Mouse (Mus musculus): ENCODE measurements around the gene Asb4. TPM values are rescaled to one million over a fixed set of nuclear protein-coding genes. Genes with fewer than 3 reads are reported as not detected.

Asb4 gene
- polyA plus RNA-seq, 1 experiment = 19.1 TPM

GRCm38 (mm10) chr6:5396797-5397196 lies 13.6 kb downstream of the Asb4 start:
- no peak for DNase-seq (ENCODE audit: low read depth)
- no peak for TF ChIP-seq POLR2A (IDR thresholded peaks at IDR 0.05; ENCODE audit: borderline replicate concordance, extremely low read depth, insufficient read depth, insufficient read length, poor library complexity, severe bottlenecking)
- peak; percentile 30; the same call in 1 of the 2 replicates for TF ChIP-seq CTCF (IDR thresholded peaks at IDR 0.05; ENCODE audit: borderline replicate concordance, extremely low read depth, insufficient read depth, insufficient read length)

- TF ChIP-seq CTCF (IDR thresholded peaks at IDR 0.05; ENCODE audit: borderline replicate concordance, extremely low read depth, insufficient read depth, insufficient read length) (peak; percentile 88), POLR2A (IDR thresholded peaks at IDR 0.05; ENCODE audit: borderline replicate concordance, extremely low read depth, insufficient read depth, insufficient read length, poor library complexity, severe bottlenecking) (no peak)
- DNase-seq (ENCODE audit: low read depth) = peak; percentile 94
Measured at GRCm38 (mm10) chr6:5401394-5401793, 18.2 kb downstream of the Asb4 start.

- peak; percentile 86 for DNase-seq (ENCODE audit: low read depth)
Measured at GRCm38 (mm10) chr6:5403095-5403815, 20.1 kb downstream of the Asb4 start.

GRCm38 (mm10) chr6:5404016-5404415 lies 20.8 kb downstream of the Asb4 start:
- peak; percentile 64 for DNase-seq (ENCODE audit: low read depth)
- TF ChIP-seq CTCF (IDR thresholded peaks at IDR 0.05; ENCODE audit: borderline replicate concordance, extremely low read depth, insufficient read depth, insufficient read length) (no peak), POLR2A (IDR thresholded peaks at IDR 0.05; ENCODE audit: borderline replicate concordance, extremely low read depth, insufficient read depth, insufficient read length, poor library complexity, severe bottlenecking) (no peak)

More at GRCm38 (mm10) chr6:5403095-5403815, 20.1 kb downstream of the Asb4 start:
- TF ChIP-seq POLR2A (IDR thresholded peaks at IDR 0.05; ENCODE audit: borderline replicate concordance, extremely low read depth, insufficient read depth, insufficient read length, poor library complexity, severe bottlenecking) = no peak
- TF ChIP-seq CTCF (IDR thresholded peaks at IDR 0.05; ENCODE audit: borderline replicate concordance, extremely low read depth, insufficient read depth, insufficient read length) = peak; percentile 61

- DNase-seq (ENCODE audit: low read depth) = peak; percentile 98
- TF ChIP-seq CTCF (IDR thresholded peaks at IDR 0.05; ENCODE audit: borderline replicate concordance, extremely low read depth, insufficient read depth, insufficient read length) (no peak), POLR2A (IDR thresholded peaks at IDR 0.05; ENCODE audit: borderline replicate concordance, extremely low read depth, insufficient read depth, insufficient read length, poor library complexity, severe bottlenecking) (no peak)
Measured at GRCm38 (mm10) chr6:5408451-5409177, 25.4 kb downstream of the Asb4 start.

- no peak for TF ChIP-seq POLR2A (IDR thresholded peaks at IDR 0.05; ENCODE audit: borderline replicate concordance, extremely low read depth, insufficient read depth, insufficient read length, poor library complexity, severe bottlenecking)
- no peak for TF ChIP-seq CTCF (IDR thresholded peaks at IDR 0.05; ENCODE audit: borderline replicate concordance, extremely low read depth, insufficient read depth, insufficient read length)
- DNase-seq (ENCODE audit: low read depth) = peak; percentile 79
Measured at GRCm38 (mm10) chr6:5409676-5410075, 26.5 kb downstream of the Asb4 start.

GRCm38 (mm10) chr6:5410697-5411391 lies 27.7 kb downstream of the Asb4 start:
- TF ChIP-seq POLR2A (IDR thresholded peaks at IDR 0.05; ENCODE audit: borderline replicate concordance, extremely low read depth, insufficient read depth, insufficient read length, poor library complexity, severe bottlenecking) = no peak
- peak; percentile 81; the same call in 1 of the 2 replicates for TF ChIP-seq CTCF (IDR thresholded peaks at IDR 0.05; ENCODE audit: borderline replicate concordance, extremely low read depth, insufficient read depth, insufficient read length)
- peak; percentile 79 for DNase-seq (ENCODE audit: low read depth)

- no peak for TF ChIP-seq POLR2A (IDR thresholded peaks at IDR 0.05; ENCODE audit: borderline replicate concordance, extremely low read depth, insufficient read depth, insufficient read length, poor library complexity, severe bottlenecking)
- no peak for TF ChIP-seq CTCF (IDR thresholded peaks at IDR 0.05; ENCODE audit: borderline replicate concordance, extremely low read depth, insufficient read depth, insufficient read length)
- peak; percentile 50 for DNase-seq (ENCODE audit: low read depth)
Measured at GRCm38 (mm10) chr6:5413282-5413681, 30.1 kb downstream of the Asb4 start.

GRCm38 (mm10) chr6:5421442-5421841 lies 38.3 kb downstream of the Asb4 start:
- no peak for DNase-seq (ENCODE audit: low read depth)
- TF ChIP-seq CTCF (IDR thresholded peaks at IDR 0.05; ENCODE audit: borderline replicate concordance, extremely low read depth, insufficient read depth, insufficient read length) (no peak), POLR2A (IDR thresholded peaks at IDR 0.05; ENCODE audit: borderline replicate concordance, extremely low read depth, insufficient read depth, insufficient read length, poor library complexity, severe bottlenecking) (no peak)

GRCm38 (mm10) chr6:5422386-5422785 lies 39.2 kb downstream of the Asb4 start:
- TF ChIP-seq POLR2A (IDR thresholded peaks at IDR 0.05; ENCODE audit: borderline replicate concordance, extremely low read depth, insufficient read depth, insufficient read length, poor library complexity, severe bottlenecking) = no peak
- no peak for TF ChIP-seq CTCF (IDR thresholded peaks at IDR 0.05; ENCODE audit: borderline replicate concordance, extremely low read depth, insufficient read depth, insufficient read length)
- DNase-seq (ENCODE audit: low read depth) = no peak

GRCm38 (mm10) chr6:5423594-5423993 lies 40.4 kb downstream of the Asb4 start:
- TF ChIP-seq CTCF (IDR thresholded peaks at IDR 0.05; ENCODE audit: borderline replicate concordance, extremely low read depth, insufficient read depth, insufficient read length) (no peak), POLR2A (IDR thresholded peaks at IDR 0.05; ENCODE audit: borderline replicate concordance, extremely low read depth, insufficient read depth, insufficient read length, poor library complexity, severe bottlenecking) (no peak)
- DNase-seq (ENCODE audit: low read depth) = no peak
